Mouse (Mus musculus) megakaryocyte-erythroid progenitor cell, adult 5-6 weeks (primary cell): ENCODE results near the gene Thumpd2. TPM values are rescaled to one million over a fixed set of nuclear protein-coding genes. Genes with fewer than 3 reads are reported as not detected.

Experiments used
- ATAC-seq: replicated peaks from 2 replicates; pipeline ENCODE4 v1.8.0; 2016; ENCODE audit warnings: mild to moderate bottlenecking, inconsistent platforms; ENCODE audit not compliant: severe bottlenecking, poor library complexity, low FRiP score, low TSS enrichment
- total RNA-seq, 2 experiments: library from RNA; stranded (forward) in 1 of 2; stranded (reverse) in 1 of 2; fragments of 200-1000, 215-1000 nt in 1 of 2; fragments of >200 nt in 1 of 2; fragmentation: Nextera tagmentation in 1 of 2; gene quantifications; 2 replicates each; pipeline ENCODE4 v1.2.3; 2014 to 2017

Gene Thumpd2
- total RNA-seq, 2 experiments from 2014 or later = 16.4 to 19.3 TPM

- peak; percentile 68 for ATAC-seq
These were observed 26.0 kb downstream of the Thumpd2 start for GRCm38 (mm10) chr17:81038707-81039408.

- no peak for ATAC-seq
These were observed 29.5 kb downstream of the Thumpd2 start for GRCm38 (mm10) chr17:81035354-81035753.

DNA sequence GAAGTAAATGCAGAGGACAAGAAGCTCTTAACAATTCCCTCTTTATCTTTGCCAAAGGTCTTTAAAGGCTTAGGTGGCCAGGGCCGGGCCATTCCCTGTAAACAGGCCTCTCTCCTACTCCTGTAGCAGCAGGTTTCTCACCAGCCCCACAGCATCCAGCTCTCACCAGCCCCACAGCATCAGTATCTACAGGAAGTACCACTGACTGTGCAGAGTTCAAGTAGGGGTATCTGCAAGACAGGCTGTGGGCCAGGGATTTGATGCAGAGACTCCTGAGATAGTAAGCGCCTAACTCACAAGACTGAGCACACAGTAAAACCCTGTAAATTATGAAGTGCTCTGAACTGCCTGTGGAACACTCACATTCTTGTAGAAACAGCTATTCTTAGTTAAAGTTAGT, 31.9 kb downstream of the Thumpd2 start:
- ATAC-seq = peak; percentile 50

DNA sequence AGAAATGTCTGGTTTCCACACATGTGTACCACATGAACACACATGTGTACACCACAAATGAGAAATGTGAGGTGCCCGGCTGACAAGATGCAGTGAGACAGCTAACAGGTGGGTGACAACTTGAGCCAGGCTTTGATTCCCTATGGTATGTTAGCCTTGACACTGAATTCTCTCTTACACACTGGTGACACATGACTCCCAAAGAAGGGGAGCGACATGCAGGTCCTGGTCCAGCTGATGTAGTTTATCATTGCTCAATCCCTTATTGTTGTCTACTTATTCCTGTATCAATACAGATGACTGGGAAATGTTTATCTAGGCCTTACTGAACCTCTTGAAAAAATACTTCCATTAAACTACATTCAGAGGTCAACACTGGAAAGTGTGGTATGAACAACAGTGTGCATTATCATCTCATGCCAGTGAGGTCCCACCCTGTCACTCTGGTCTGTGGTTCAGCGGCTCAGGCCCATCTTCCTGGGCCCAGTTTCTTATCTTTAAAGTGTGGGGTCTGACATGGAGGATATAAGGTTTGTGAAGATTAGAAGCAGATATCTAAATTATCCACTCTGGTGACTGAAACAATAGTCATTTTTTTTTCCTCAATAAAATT, 32.9 kb downstream of the Thumpd2 start:
- peak; percentile 95 for ATAC-seq

DNA sequence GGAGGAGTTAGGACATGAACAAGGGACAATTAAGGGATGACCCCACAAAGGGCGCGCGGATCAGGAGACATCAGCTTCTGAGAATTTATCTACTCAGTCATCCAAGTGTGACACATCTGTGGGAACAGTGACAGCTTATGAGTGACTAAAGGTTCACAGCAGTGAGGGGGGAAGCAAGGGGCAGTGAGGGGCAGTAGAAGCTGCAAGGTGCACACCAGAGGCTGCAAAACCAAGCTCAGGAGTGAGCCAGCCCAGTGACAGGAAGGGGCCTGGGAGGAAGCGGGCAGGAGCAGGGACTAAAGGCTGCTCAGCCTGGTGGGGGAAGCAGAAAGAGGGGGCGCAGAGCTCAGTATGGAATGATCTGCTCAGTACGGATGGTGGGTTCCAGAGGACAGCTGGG, 37.6 kb downstream of the Thumpd2 start:
- ATAC-seq = no peak

DNA sequence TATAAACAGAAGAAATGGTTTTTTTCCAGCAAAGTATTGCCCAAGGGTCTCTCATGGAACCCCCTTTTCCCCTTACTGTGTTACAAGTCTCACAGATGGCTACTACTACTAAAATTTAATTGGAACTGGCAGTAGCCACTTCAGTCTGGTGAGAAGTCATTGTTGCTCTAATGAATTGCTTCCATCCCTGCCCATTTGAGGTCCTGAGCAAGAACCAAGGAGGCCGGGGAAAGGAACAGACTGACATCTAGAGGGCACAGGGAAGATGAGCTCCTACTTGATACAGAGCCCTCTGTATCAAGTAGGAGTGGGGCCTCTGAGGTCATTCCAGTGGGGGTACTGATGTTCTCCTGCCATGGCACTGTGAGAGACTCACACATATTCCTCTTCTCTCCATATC, 47.8 kb downstream of the Thumpd2 start:
- ATAC-seq = no peak

DNA sequence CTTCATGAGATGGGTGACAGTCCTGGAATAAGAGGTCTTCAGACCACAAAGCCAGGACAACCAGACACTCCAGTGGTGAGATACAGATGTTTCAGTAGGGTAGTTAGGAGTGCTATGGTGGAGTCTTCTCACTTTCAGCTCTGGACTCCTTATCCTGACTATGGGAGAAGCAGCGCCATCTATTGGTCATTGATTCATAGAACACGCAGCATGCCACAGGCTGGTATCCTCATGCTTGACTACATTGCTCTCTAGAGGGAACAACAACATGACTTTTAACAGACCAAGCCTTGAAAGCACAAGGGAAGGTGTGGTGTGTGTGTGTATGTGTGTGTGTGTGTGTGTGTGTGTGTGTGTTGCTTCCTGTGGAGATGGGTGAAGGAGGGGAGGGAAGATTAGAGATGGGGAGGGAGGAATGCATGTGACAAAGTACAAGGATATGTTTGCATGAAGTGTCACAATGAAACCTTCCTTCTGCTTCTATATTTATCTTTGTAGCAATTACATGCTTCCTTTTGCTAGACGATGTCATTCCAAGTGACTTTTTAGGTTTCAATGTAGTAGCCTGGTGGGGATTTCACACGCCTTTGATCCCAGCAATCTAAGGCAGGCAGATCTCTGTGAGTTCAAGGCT, 49.0 kb downstream of the Thumpd2 start:
- peak; percentile 97 for ATAC-seq

- no peak for ATAC-seq
These were observed 53.8 kb downstream of the Thumpd2 start for GRCm38 (mm10) chr17:81010844-81011685.

- ATAC-seq = no peak
These were observed 54.7 kb downstream of the Thumpd2 start for GRCm38 (mm10) chr17:81010199-81010598.

- no peak for ATAC-seq
These were observed 55.8 kb downstream of the Thumpd2 start for GRCm38 (mm10) chr17:81009112-81009511.

DNA sequence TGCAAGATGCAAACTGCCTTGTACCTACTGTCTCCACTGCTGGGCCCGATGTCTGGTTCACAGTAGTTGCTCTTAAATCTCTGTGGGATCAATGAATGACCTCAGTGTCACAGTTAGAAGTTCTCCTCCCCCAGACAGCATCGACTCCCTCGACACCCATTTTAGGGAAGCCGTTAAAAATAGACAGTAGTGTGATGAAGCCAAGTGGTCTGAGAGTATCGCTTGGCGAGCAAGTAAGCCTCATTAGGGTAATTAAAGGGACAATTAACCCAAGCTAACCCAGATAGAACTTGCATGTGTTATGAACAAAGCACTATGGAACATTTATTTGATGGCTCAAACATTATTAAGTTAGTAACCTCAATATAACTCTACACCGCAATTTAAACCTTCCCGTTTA, 59.6 kb downstream of the Thumpd2 start:
- ATAC-seq = no peak

GRCm38 (mm10) chr17:81004454-81004853, 60.4 kb downstream of the Thumpd2 start:
- ATAC-seq = no peak

- no peak for ATAC-seq
These were observed 62.8 kb downstream of the Thumpd2 start for GRCm38 (mm10) chr17:81002130-81002529.

GRCm38 (mm10) chr17:81001647-81002046, 63.2 kb downstream of the Thumpd2 start:
- ATAC-seq = no peak

- no peak for ATAC-seq
These were observed 63.9 kb downstream of the Thumpd2 start for GRCm38 (mm10) chr17:81001010-81001409.

DNA sequence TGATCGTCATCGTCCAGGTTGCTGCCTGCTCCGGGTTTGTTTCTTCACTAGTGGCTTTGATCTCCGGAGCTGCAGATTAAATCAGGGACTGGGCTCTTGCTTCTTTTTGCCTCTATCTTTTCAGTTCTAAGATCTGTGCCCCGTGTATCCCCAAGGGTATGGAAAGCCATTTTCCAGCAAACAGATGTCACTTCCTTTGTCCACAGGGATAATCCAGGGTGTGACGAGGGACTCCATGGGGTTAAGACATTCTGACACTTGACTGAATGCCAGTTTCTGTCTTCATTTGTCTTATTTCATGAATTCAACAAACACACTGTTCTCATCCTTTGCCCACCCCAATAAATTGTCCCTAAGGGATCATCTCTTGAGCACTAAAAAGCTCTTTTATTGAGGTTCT, 65.9 kb downstream of the Thumpd2 start:
- no peak for ATAC-seq

DNA sequence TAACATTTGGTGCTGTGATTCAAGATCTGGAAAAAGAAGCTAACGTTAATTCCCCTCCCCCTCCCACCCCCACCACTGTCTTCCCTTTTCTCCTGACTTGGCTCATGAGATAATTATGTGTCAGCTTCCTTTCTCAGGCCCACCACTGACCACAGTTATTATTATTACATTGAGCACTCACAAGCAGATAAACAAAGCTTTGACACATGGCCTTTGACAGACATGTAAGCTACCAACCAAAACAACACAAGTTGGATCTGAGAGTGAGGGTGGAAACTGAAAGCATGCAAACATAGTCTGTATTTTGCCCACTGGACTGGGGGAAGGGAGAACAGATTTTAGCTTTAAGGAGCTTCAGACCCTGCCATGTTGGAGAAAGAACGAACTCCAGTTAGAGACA, 67.7 kb downstream of the Thumpd2 start:
- ATAC-seq = no peak

DNA sequence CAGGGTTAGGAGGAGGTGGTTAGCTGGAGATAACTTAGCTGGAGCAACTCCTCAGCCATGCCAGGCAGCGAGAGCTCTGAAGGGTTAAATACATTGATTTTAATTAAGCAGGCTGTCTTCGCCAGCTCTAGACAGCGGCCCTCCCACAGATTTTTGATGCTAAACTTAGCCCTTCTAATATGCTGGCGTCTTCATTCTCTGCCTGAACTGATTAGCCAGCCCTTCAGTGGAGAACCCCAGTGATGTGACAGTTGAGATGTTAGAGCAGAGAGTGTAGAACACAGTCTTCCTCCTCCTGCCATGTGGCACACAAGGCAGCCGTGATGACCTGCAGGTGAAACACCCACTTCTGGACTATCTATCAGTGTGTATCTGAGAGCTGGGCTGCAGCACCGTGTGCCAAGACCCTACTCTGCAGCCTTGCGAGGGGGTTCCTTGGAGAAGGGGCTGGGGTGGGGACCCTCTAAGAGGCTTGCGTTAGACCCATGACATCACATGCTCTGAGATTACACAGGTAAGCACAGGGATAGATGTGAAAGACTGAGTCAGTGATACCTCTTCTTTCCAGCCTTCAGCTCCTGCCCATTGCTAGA, 73.3 kb downstream of the Thumpd2 start:
- ATAC-seq = no peak

GRCm38 (mm10) chr17:80982976-80983375, 81.9 kb downstream of the Thumpd2 start:
- no peak for ATAC-seq

DNA sequence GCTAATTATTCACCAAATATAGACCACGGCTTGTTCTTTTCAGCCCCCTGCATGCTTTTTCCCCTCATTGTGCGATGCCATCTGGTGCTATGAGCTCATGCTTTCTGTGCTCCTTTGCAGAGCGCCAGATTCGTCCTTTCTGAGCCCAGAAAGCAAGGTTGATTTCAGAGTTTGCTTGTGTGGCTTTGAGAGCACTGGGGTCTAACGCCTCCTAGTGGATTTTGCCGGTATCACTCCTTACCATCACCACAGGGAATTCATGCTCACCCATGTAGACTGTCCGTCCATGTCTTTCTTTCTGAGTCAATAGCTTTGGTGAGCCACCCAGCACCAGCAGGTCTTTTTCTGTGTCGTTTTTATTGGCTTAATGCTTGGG, 82.5 kb downstream of the Thumpd2 start:
- ATAC-seq = peak; percentile 94; the same call in 1 of the 2 replicates
